Mouse (Mus musculus) embryonic facial prominence, embryonic 13.5 days (tissue): Measurements from ENCODE around the gene Cyp2c37. TPM values are rescaled to one million over a fixed set of nuclear protein-coding genes. Genes with fewer than 3 reads are reported as not detected.
"Not testable (repeated sequence)": the region's sequence is repeated elsewhere in the genome, so short reads cannot be mapped to it uniquely, and the experiment has no call there.

Experiments used
- ATAC-seq: fragments of 200-750 bp; cut with Nextera tagmentation; 2 replicates; pipeline ENCODE4 v1.8.0; 2017; ENCODE audit warnings: low read depth; ENCODE audit not compliant: insufficient number of reproducible peaks, insufficient read depth, low FRiP score, low TSS enrichment
- H3K27ac ChIP-seq: fragments of 300-500 bp; sonication (generic); 2 replicates; pipeline ENCODE4 v1.5.1; 2015; ENCODE audit warnings: moderate library complexity, mild to moderate bottlenecking, inconsistent platforms
- H3K27me3 ChIP-seq: fragments of 300-500 bp; sonication (generic); 2 replicates; pipeline ENCODE4 v1.6.1; 2015; ENCODE audit warnings: mild to moderate bottlenecking, inconsistent platforms
- H3K36me3 ChIP-seq: fragments of 300-500 bp; sonication (generic); 2 replicates; pipeline ENCODE4 v1.6.1; 2015; ENCODE audit warnings: mild to moderate bottlenecking, inconsistent platforms
- H3K4me1 ChIP-seq: fragments of 300-500 bp; sonication (generic); 2 replicates; pipeline ENCODE4 v1.6.1; 2015; ENCODE audit warnings: inconsistent platforms
- H3K4me2 ChIP-seq: fragments of 300-500 bp; sonication (generic); 2 replicates; pipeline ENCODE4 v1.6.1; 2015; ENCODE audit warnings: moderate library complexity, mild to moderate bottlenecking, inconsistent platforms
- H3K4me3 ChIP-seq: fragments of 300-500 bp; sonication (generic); 2 replicates; pipeline ENCODE4 v1.5.1; 2015; ENCODE audit warnings: mild to moderate bottlenecking, inconsistent platforms
- H3K9ac ChIP-seq: fragments of 300-500 bp; sonication (generic); 2 replicates; pipeline ENCODE4 v1.6.1; 2015; ENCODE audit warnings: mild to moderate bottlenecking, inconsistent platforms
- H3K9me3 ChIP-seq: fragments of 300-500 bp; sonication (generic); 2 replicates; pipeline ENCODE4 v1.6.1; 2016; ENCODE audit warnings: inconsistent platforms
- WGBS: fragments of 180-500 bp; shearing (Covaris S2); methylation state at CpG from one replicate; pipeline ENCODE4 v1.1.7; 2015; ENCODE audit warnings: mixed read lengths; 5-methylcytosine and 5-hydroxymethylcytosine counted together
- polyA plus RNA-seq: library from polyadenylated mRNA; unstranded; fragments of >200 nt; fragmentation: Nextera tagmentation; extraction: Ambion mirVana; gene quantifications from 2 replicates; pipeline ENCODE4 v1.2.1, GENCODE M21; 2015

Cyp2c37 gene
- not detected in 2 replicates for polyA plus RNA-seq

- H3K9me3 ChIP-seq, H3K9ac ChIP-seq, H3K36me3 ChIP-seq, H3K4me1 ChIP-seq, H3K27ac ChIP-seq, H3K4me2 ChIP-seq, H3K4me3 ChIP-seq, H3K27me3 ChIP-seq, ATAC-seq: not testable (repeated sequence)
- WGBS = 100% methylated on average over 1 of the region's 1 CpGs
These were observed at the start of gene Cyp2c37 for GRCm38 (mm10) chr19:39992140-39992539. Gene Cyp2c37 (plus strand): TSS chr19:39992424.

GRCm38 (mm10) chr19:39960861-39961260 lies 31.4 kb upstream of the Cyp2c37 start:
- H3K36me3 ChIP-seq, H3K9me3 ChIP-seq, H3K4me1 ChIP-seq, H3K9ac ChIP-seq, H3K27me3 ChIP-seq, H3K4me3 ChIP-seq, H3K4me2 ChIP-seq, ATAC-seq, H3K27ac ChIP-seq: not testable (repeated sequence)

- not testable (repeated sequence) for H3K36me3 ChIP-seq, H3K9ac ChIP-seq, ATAC-seq
These were observed 21.1 kb upstream of the Cyp2c37 start for GRCm38 (mm10) chr19:39971096-39971495.

GRCm38 (mm10) chr19:39989471-39989870 lies 2.8 kb upstream of the Cyp2c37 start:
- WGBS = 80% methylated on average over 2 of the region's 2 CpGs
- Histone ChIP-seq H3K4me3 (no peak overlapping the region), H3K4me2 (no peak overlapping the region), H3K27me3 (no peaks in the 10 kb centered on the region), H3K36me3 (no peaks in the 10 kb centered on the region), H3K9me3 (no peaks in the 10 kb centered on the region), H3K9ac (no peak overlapping the region), H3K4me1 (no peaks in the 10 kb centered on the region), H3K27ac (no peak overlapping the region)
- no peak for ATAC-seq

More at GRCm38 (mm10) chr19:39971096-39971495, 21.1 kb upstream of the Cyp2c37 start:
- not testable (repeated sequence) for H3K4me2 ChIP-seq, H3K9me3 ChIP-seq, H3K4me3 ChIP-seq, H3K27ac ChIP-seq, H3K27me3 ChIP-seq, H3K4me1 ChIP-seq
- 87% methylated on average over 3 of the region's 3 CpGs for WGBS

Other genes starting within 250 kb of the Cyp2c37 start
- gene Cyp2c40, start 179.6 kb upstream of the Cyp2c37 start, polyA plus RNA-seq = not detected in 2 replicates
- not detected in 2 replicates for gene Cyp2c69, start 105.6 kb upstream of the Cyp2c37 start, polyA plus RNA-seq
- not detected in 2 replicates for gene Cyp2c54, start 81.4 kb downstream of the Cyp2c37 start, polyA plus RNA-seq
- not detected in 2 replicates for gene Cyp2c50, start 97.3 kb downstream of the Cyp2c37 start, polyA plus RNA-seq
- gene Cyp2c70, start 194.9 kb downstream of the Cyp2c37 start, polyA plus RNA-seq = 0.54 TPM in 1 of 2 replicates, not detected in the other